Mouse (Mus musculus): ENCODE results near the gene Myh14.

DNA sequence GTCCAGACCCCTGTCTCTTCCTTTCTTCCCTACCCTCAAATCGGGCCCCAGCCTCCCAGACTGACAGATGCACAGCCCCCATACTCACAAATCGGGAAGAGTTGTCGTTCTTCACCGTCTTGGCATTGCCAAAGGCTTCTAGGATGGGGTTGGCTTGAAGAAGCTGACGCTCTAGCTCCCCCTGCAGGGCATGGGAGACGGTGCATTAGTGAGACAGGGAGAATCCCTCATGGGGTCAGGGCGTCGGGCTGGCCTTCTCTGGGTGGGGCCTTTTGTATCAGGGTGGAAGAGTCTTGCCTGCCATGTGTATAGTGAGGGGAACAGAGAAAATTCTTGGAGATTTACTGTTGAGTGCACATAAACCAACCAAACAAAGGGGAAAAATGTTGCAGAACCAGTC lies 15.1 kb downstream of the Myh14 start:
- TF ChIP-seq MEF2A (IDR thresholded peaks at IDR 0.05; ENCODE audit: extremely low read depth, insufficient replicate concordance, low read depth, low read length, poor library complexity, severe bottlenecking): no peak
- TF ChIP-seq CTCF (IDR thresholded peaks at IDR 0.05 in 2 of 3, conservative IDR thresholded peaks at IDR 0.05 in 1 of 3; ENCODE audit: control insufficient read depth in 1 of 3, insufficient read depth in 1 of 3, low read depth in 2 of 3, low read length in 3 of 3, poor library complexity in 1 of 3, severe bottlenecking in 1 of 3): peak; percentile 64 to 84 (median 79)
- TF ChIP-seq POLR2AphosphoS5 (IDR thresholded peaks at IDR 0.05; ENCODE audit: borderline replicate concordance, low read depth, low read length): no peak
- no peak for TF ChIP-seq EP300 (IDR thresholded peaks at IDR 0.05; ENCODE audit: low read depth in 1 of 2, low read length in 2 of 2)

Data from MEL (cell line).